Mouse (Mus musculus): ENCODE results near the gene Tarsl2. TPM values are rescaled to one million over a fixed set of nuclear protein-coding genes. Genes with fewer than 3 reads are reported as not detected.

Tarsl2 gene
- polyA plus RNA-seq, 1 experiment from 2014 or later = 14.2 TPM

GRCm38 (mm10) chr7:65623330-65623729 is 21.4 kb upstream of the Tarsl2 start:
- no peaks in the 10 kb centered on the region for H3K9me3 ChIP-seq (ENCODE audit: control insufficient read depth, low read length)
- no peaks in the 10 kb centered on the region for H3K27me3 ChIP-seq (ENCODE audit: control insufficient read depth, insufficient read depth, low read length)
- no peak for DNase-seq (ENCODE audit: low spot score)
- no peaks in the 10 kb centered on the region for H3K4me1 ChIP-seq (replicated peaks; ENCODE audit: control insufficient read depth, insufficient read depth, low read length)
- no peak overlapping the region for H3K27ac ChIP-seq (ENCODE audit: low read depth, low read length)
- H3K36me3 ChIP-seq (ENCODE audit: control insufficient read depth, insufficient read depth, low read length) = no peaks in the 10 kb centered on the region
- ATAC-seq (replicated peaks; ENCODE audit: low FRiP score) = no peak
- no peak overlapping the region for H3K4me2 ChIP-seq (ENCODE audit: low read depth, low read length, severe bottlenecking)
- 86% methylated on average over 3 of the region's 3 CpGs for WGBS
- H3K9ac ChIP-seq (ENCODE audit: low read length) = no peak overlapping the region
- no peak overlapping the region for H3K4me3 ChIP-seq (ENCODE audit: low read depth, low read length)

- Histone ChIP-seq H3K27ac (ENCODE audit: low read depth, low read length) (no peak overlapping the region), H3K9ac (ENCODE audit: low read length) (no peak overlapping the region), H3K27me3 (ENCODE audit: control insufficient read depth, insufficient read depth, low read length) (no peaks in the 10 kb centered on the region), H3K4me3 (ENCODE audit: low read depth, low read length) (no peak overlapping the region), H3K4me2 (ENCODE audit: low read depth, low read length, severe bottlenecking) (no peak overlapping the region), H3K9me3 (ENCODE audit: control insufficient read depth, low read length) (no peaks in the 10 kb centered on the region), H3K4me1 (replicated peaks; ENCODE audit: control insufficient read depth, insufficient read depth, low read length) (no peaks in the 10 kb centered on the region), H3K36me3 (ENCODE audit: control insufficient read depth, insufficient read depth, low read length) (no peaks in the 10 kb centered on the region)
- DNase-seq (ENCODE audit: low spot score) (no peak), ATAC-seq (replicated peaks; ENCODE audit: low FRiP score) (no peak)
- 53% methylated on average over 2 of the region's 2 CpGs for WGBS
These were observed 19.2 kb upstream of the Tarsl2 start for GRCm38 (mm10) chr7:65625528-65625927.

- DNase-seq (ENCODE audit: low spot score) (no peak), ATAC-seq (replicated peaks; ENCODE audit: low FRiP score) (no peak)
- H3K27me3 ChIP-seq (ENCODE audit: control insufficient read depth, insufficient read depth, low read length) = no peaks in the 10 kb centered on the region
- H3K9me3 ChIP-seq (ENCODE audit: control insufficient read depth, low read length) = no peaks in the 10 kb centered on the region
- H3K9ac ChIP-seq (ENCODE audit: low read length) = no peak overlapping the region
- H3K4me2 ChIP-seq (ENCODE audit: low read depth, low read length, severe bottlenecking) = no peak overlapping the region
- WGBS = 86% methylated on average over 1 of the region's 1 CpGs
- no peak overlapping the region for H3K4me3 ChIP-seq (ENCODE audit: low read depth, low read length)
- no peaks in the 10 kb centered on the region for H3K4me1 ChIP-seq (replicated peaks; ENCODE audit: control insufficient read depth, insufficient read depth, low read length)
- H3K27ac ChIP-seq (ENCODE audit: low read depth, low read length) = no peak overlapping the region
- no peaks in the 10 kb centered on the region for H3K36me3 ChIP-seq (ENCODE audit: control insufficient read depth, insufficient read depth, low read length)
These were observed 14.9 kb upstream of the Tarsl2 start for GRCm38 (mm10) chr7:65629846-65630245.

GRCm38 (mm10) chr7:65630661-65631060 is 14.0 kb upstream of the Tarsl2 start:
- no peak overlapping the region for H3K27ac ChIP-seq (ENCODE audit: low read depth, low read length)
- DNase-seq (ENCODE audit: low spot score) (no peak), ATAC-seq (replicated peaks; ENCODE audit: low FRiP score) (no peak)
- no peaks in the 10 kb centered on the region for H3K36me3 ChIP-seq (ENCODE audit: control insufficient read depth, insufficient read depth, low read length)
- no peaks in the 10 kb centered on the region for H3K27me3 ChIP-seq (ENCODE audit: control insufficient read depth, insufficient read depth, low read length)
- H3K4me1 ChIP-seq (replicated peaks; ENCODE audit: control insufficient read depth, insufficient read depth, low read length) = no peaks in the 10 kb centered on the region
- no peak overlapping the region for H3K4me2 ChIP-seq (ENCODE audit: low read depth, low read length, severe bottlenecking)
- H3K4me3 ChIP-seq (ENCODE audit: low read depth, low read length) = no peak overlapping the region
- H3K9me3 ChIP-seq (ENCODE audit: control insufficient read depth, low read length) = no peaks in the 10 kb centered on the region
- 82% methylated on average over 5 of the region's 5 CpGs for WGBS
- H3K9ac ChIP-seq (ENCODE audit: low read length) = no peak overlapping the region

GRCm38 (mm10) chr7:65635831-65636230 is 8.9 kb upstream of the Tarsl2 start:
- no peak for DNase-seq (ENCODE audit: low spot score)
- Histone ChIP-seq H3K9ac (ENCODE audit: low read length) (no peak overlapping the region), H3K4me3 (ENCODE audit: low read depth, low read length) (no peak overlapping the region), H3K4me1 (replicated peaks; ENCODE audit: control insufficient read depth, insufficient read depth, low read length) (no peaks in the 10 kb centered on the region), H3K27me3 (ENCODE audit: control insufficient read depth, insufficient read depth, low read length) (no peaks in the 10 kb centered on the region), H3K9me3 (ENCODE audit: control insufficient read depth, low read length) (no peaks in the 10 kb centered on the region), H3K4me2 (ENCODE audit: low read depth, low read length, severe bottlenecking) (no peak overlapping the region), H3K36me3 (ENCODE audit: control insufficient read depth, insufficient read depth, low read length) (no peaks in the 10 kb centered on the region), H3K27ac (ENCODE audit: low read depth, low read length) (no peak overlapping the region)
- ATAC-seq (replicated peaks; ENCODE audit: low FRiP score) = no peak
- 79% methylated on average over 6 of the region's 6 CpGs for WGBS

- Histone ChIP-seq H3K9me3 (ENCODE audit: control insufficient read depth, low read length) (no peaks in the 10 kb centered on the region), H3K4me2 (ENCODE audit: low read depth, low read length, severe bottlenecking) (no peak overlapping the region), H3K4me3 (ENCODE audit: low read depth, low read length) (no peak overlapping the region), H3K4me1 (replicated peaks; ENCODE audit: control insufficient read depth, insufficient read depth, low read length) (no peaks in the 10 kb centered on the region), H3K36me3 (ENCODE audit: control insufficient read depth, insufficient read depth, low read length) (no peaks in the 10 kb centered on the region), H3K9ac (ENCODE audit: low read length) (no peak overlapping the region), H3K27me3 (ENCODE audit: control insufficient read depth, insufficient read depth, low read length) (no peaks in the 10 kb centered on the region), H3K27ac (ENCODE audit: low read depth, low read length) (no peak overlapping the region)
- DNase-seq (ENCODE audit: low spot score) (no peak), ATAC-seq (replicated peaks; ENCODE audit: low FRiP score) (no peak)
- WGBS = 52% methylated on average over 7 of the region's 7 CpGs
These were observed 8.3 kb upstream of the Tarsl2 start for GRCm38 (mm10) chr7:65636356-65636880.

- no peak overlapping the region for H3K27ac ChIP-seq (ENCODE audit: low read depth, low read length)
- H3K4me1 ChIP-seq (replicated peaks; ENCODE audit: control insufficient read depth, insufficient read depth, low read length) = no peaks in the 10 kb centered on the region
- ATAC-seq (replicated peaks; ENCODE audit: low FRiP score) (0 out of 2 replicates have a peak, but pooled peaks have one; percentile 39), DNase-seq (ENCODE audit: low spot score) (no peak)
- H3K36me3 ChIP-seq (ENCODE audit: control insufficient read depth, insufficient read depth, low read length) = no peaks in the 10 kb centered on the region
- no peak overlapping the region for H3K9ac ChIP-seq (ENCODE audit: low read length)
- no peak overlapping the region for H3K4me3 ChIP-seq (ENCODE audit: low read depth, low read length)
- no peak overlapping the region for H3K4me2 ChIP-seq (ENCODE audit: low read depth, low read length, severe bottlenecking)
- no peaks in the 10 kb centered on the region for H3K9me3 ChIP-seq (ENCODE audit: control insufficient read depth, low read length)
- peaks cover 2% of the 10 kb centered on the region; the same call in 1 of the 2 replicates for H3K27me3 ChIP-seq (ENCODE audit: control insufficient read depth, insufficient read depth, low read length)
- 55% methylated on average over 7 of the region's 7 CpGs for WGBS
These were observed 6.4 kb upstream of the Tarsl2 start for GRCm38 (mm10) chr7:65638170-65638770.

- ATAC-seq (replicated peaks; ENCODE audit: low FRiP score) = no peak
- H3K4me3 ChIP-seq (ENCODE audit: low read depth, low read length) = no peak overlapping the region
- H3K27ac ChIP-seq (ENCODE audit: low read depth, low read length) = no peak overlapping the region
- peaks cover 2% of the 10 kb centered on the region; the same call in 1 of the 2 replicates for H3K27me3 ChIP-seq (ENCODE audit: control insufficient read depth, insufficient read depth, low read length)
- WGBS = 81% methylated on average over 6 of the region's 6 CpGs
- H3K36me3 ChIP-seq (ENCODE audit: control insufficient read depth, insufficient read depth, low read length) = no peaks in the 10 kb centered on the region
- no peak overlapping the region for H3K9ac ChIP-seq (ENCODE audit: low read length)
- H3K9me3 ChIP-seq (ENCODE audit: control insufficient read depth, low read length) = no peaks in the 10 kb centered on the region
- H3K4me2 ChIP-seq (ENCODE audit: low read depth, low read length, severe bottlenecking) = no peak overlapping the region
- DNase-seq (ENCODE audit: low spot score) = no peak
- H3K4me1 ChIP-seq (replicated peaks; ENCODE audit: control insufficient read depth, insufficient read depth, low read length) = 0 out of 2 replicates have a peak, but pooled peaks cover 4% of the 10 kb centered on the region
These were observed 4.8 kb upstream of the Tarsl2 start for GRCm38 (mm10) chr7:65639821-65640382.

- Histone ChIP-seq H3K27me3 (ENCODE audit: control insufficient read depth, insufficient read depth, low read length) (peaks cover 2% of the 10 kb centered on the region; the same call in 1 of the 2 replicates), H3K4me3 (ENCODE audit: low read depth, low read length) (no peak overlapping the region), H3K36me3 (ENCODE audit: control insufficient read depth, insufficient read depth, low read length) (no peaks in the 10 kb centered on the region), H3K4me1 (replicated peaks; ENCODE audit: control insufficient read depth, insufficient read depth, low read length) (0 out of 2 replicates have a peak, but pooled peaks cover 4% of the 10 kb centered on the region), H3K9ac (ENCODE audit: low read length) (no peak overlapping the region), H3K4me2 (ENCODE audit: low read depth, low read length, severe bottlenecking) (no peak overlapping the region), H3K9me3 (ENCODE audit: control insufficient read depth, low read length) (no peaks in the 10 kb centered on the region), H3K27ac (ENCODE audit: low read depth, low read length) (no peak overlapping the region)
- WGBS = 84% methylated on average over 6 of the region's 6 CpGs
- no peak for ATAC-seq (replicated peaks; ENCODE audit: low FRiP score)
- no peak for DNase-seq (ENCODE audit: low spot score)
These were observed 4.0 kb upstream of the Tarsl2 start for GRCm38 (mm10) chr7:65640672-65641071.

Data from forebrain, embryonic 11.5 days (tissue).